Mouse (Mus musculus) heart, postnatal 0 days (tissue): ENCODE data around the gene Rbfox2. TPM values are rescaled to one million over a fixed set of nuclear protein-coding genes. Genes with fewer than 3 reads are reported as not detected.

Source experiments
- ATAC-seq: fragments of 200-750 bp; cut with Nextera tagmentation; 2 replicates; pipeline ENCODE4 v1.8.0; 2017; ENCODE audit warnings: low read depth, moderate number of reproducible peaks, moderate library complexity; ENCODE audit not compliant: insufficient read depth
- DNase-seq: peaks from one replicate; pipeline ENCODE4 v3.0.0-alpha.2; 2016; ENCODE audit warnings: low spot score
- H3K27ac ChIP-seq: fragments of 300-500 bp; sonication (generic); 2 replicates; pipeline ENCODE4 v1.5.1; 2014; ENCODE audit warnings: low read depth, mild to moderate bottlenecking
- H3K27me3 ChIP-seq: fragments of 300-500 bp; sonication (generic); 2 replicates; pipeline ENCODE4 v1.6.1; 2014; ENCODE audit warnings: low read length, mixed read lengths; ENCODE audit not compliant: control insufficient read depth, insufficient read depth
- H3K36me3 ChIP-seq: fragments of 300-500 bp; sonication (generic); replicated peaks from 2 replicates; pipeline ENCODE4 v1.6.1; 2014; ENCODE audit warnings: low read length, mixed read lengths; ENCODE audit not compliant: control insufficient read depth, insufficient read depth
- H3K4me1 ChIP-seq: fragments of 300-500 bp; sonication (generic); 2 replicates; pipeline ENCODE4 v1.6.1; 2014; ENCODE audit warnings: antibody characterized with exemption; ENCODE audit not compliant: control insufficient read depth, insufficient read depth
- H3K4me2 ChIP-seq: fragments of 300-500 bp; sonication (generic); 2 replicates; pipeline ENCODE4 v1.6.1; 2014; ENCODE audit warnings: low read depth, mild to moderate bottlenecking, low read length, moderate library complexity
- H3K4me3 ChIP-seq: fragments of 300-500 bp; sonication (generic); 2 replicates; pipeline ENCODE4 v1.5.1; 2014; ENCODE audit warnings: low read depth, low read length
- H3K9ac ChIP-seq: fragments of 300-500 bp; sonication (generic); replicated peaks from 2 replicates; pipeline ENCODE4 v1.6.1; 2014; ENCODE audit warnings: low read depth, low read length, mixed read lengths
- H3K9me3 ChIP-seq: fragments of 300-500 bp; sonication (generic); replicated peaks from 2 replicates; pipeline ENCODE4 v1.6.1; 2016; ENCODE audit warnings: low read length; ENCODE audit not compliant: control insufficient read depth
- CTCF ChIP-seq: IDR thresholded peaks from 2 replicates; pipeline ENCODE4 v1.5.1; 2016; ENCODE audit warnings: antibody characterized with exemption, control low read depth, low read depth
- EP300 ChIP-seq: IDR thresholded peaks from 2 replicates; pipeline ENCODE4 v1.6.1; 2016; ENCODE audit warnings: antibody characterized with exemption, low read depth
- WGBS: fragments of 180-500 bp; shearing (Covaris S2); extraction: QIAGEN DNeasy Blood & Tissue Kit; methylation state at CpG from one replicate; pipeline ENCODE4 v1.1.7; 2014; 5-methylcytosine and 5-hydroxymethylcytosine counted together
- polyA plus RNA-seq: library from polyadenylated mRNA; unstranded; fragments of >200 nt; fragmentation: Nextera tagmentation; extraction: Ambion mirVana; gene quantifications from 2 replicates; pipeline ENCODE4 v1.2.1, GENCODE M21; 2015
- total RNA-seq: library from RNA; depleted of rRNA; stranded (reverse); fragments of >200 nt; gene quantifications from 2 replicates; pipeline ENCODE4 v1.2.3, GENCODE M21; 2014; ENCODE audit warnings: low replicate concordance

Gene Rbfox2
- total and polyA plus RNA-seq, 2 experiments from 2014 or later: 49.1 to 143 TPM

DNA sequence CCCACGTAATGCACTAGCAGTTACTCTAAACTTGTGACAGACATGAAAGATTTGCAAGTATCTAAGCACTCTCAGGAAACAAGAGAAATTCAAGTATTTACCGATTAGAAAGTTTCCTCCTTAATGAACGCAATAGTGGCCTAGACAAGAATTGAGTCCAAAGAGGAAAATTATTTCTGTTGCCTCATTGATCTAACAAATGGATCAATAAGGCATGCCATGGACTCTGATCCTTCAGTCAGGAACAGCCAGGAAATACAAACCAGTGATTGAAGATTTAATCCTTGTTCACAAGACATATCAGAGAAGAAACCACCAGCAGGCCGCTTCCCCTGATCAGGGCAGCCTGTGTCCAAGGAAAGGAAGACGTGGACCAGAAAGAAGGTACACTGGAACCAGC, 164.0 kb downstream of the Rbfox2 start:
- no peak overlapping the region for H3K4me3 ChIP-seq
- peaks cover 10% of the 10 kb centered on the region for H3K4me1 ChIP-seq
- no peaks in the 10 kb centered on the region for H3K27me3 ChIP-seq
- TF ChIP-seq CTCF (no peak), EP300 (no peak)
- no peak for DNase-seq
- H3K27ac ChIP-seq: no peak overlapping the region
- ATAC-seq: no peak
- peaks cover 13% of the 10 kb centered on the region for H3K36me3 ChIP-seq
- no peaks in the 10 kb centered on the region for H3K9me3 ChIP-seq
- no peak overlapping the region for H3K9ac ChIP-seq
- WGBS: 84% methylated on average over 5 of the region's 5 CpGs
- H3K4me2 ChIP-seq: no peak overlapping the region

GRCm38 (mm10) chr15:77142352-77142751, 164.5 kb downstream of the Rbfox2 start:
- peaks cover 13% of the 10 kb centered on the region for H3K36me3 ChIP-seq
- H3K4me3 ChIP-seq: no peak overlapping the region
- TF ChIP-seq CTCF (no peak), EP300 (no peak)
- H3K27me3 ChIP-seq: no peaks in the 10 kb centered on the region
- WGBS: 74% methylated on average over 6 of the region's 6 CpGs
- no peak overlapping the region for H3K9ac ChIP-seq
- no peak for DNase-seq
- no peak for ATAC-seq
- peaks cover 10% of the 10 kb centered on the region for H3K4me1 ChIP-seq
- H3K4me2 ChIP-seq: no peak overlapping the region
- no peaks in the 10 kb centered on the region for H3K9me3 ChIP-seq
- peak overlapping the region; percentile 6; the same call in 1 of the 2 replicates for H3K27ac ChIP-seq

DNA sequence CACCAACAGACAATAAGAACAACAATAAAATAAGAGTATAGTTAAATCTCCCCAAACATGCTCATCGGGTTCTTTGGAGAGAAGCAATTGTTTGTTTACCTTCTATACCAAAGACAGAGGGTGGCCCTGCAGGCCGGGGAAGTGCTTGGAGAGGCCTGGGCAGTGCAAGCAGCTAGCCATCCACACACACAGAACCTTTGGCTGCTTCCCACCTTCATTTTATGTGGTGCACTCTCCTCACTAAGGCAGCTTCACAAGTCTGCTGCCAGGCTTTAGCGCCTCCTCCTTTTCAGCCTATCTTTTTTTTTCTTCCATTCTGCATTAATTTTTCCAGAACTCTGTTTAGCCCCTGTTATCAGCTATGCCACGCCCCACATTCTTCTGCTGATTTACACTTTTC, 165.1 kb downstream of the Rbfox2 start:
- no peaks in the 10 kb centered on the region for H3K9me3 ChIP-seq
- no peak for TF ChIP-seq CTCF
- TF ChIP-seq EP300: no peak
- H3K4me3 ChIP-seq: no peak overlapping the region
- H3K4me2 ChIP-seq: no peak overlapping the region
- H3K4me1 ChIP-seq: peaks cover 10% of the 10 kb centered on the region
- ATAC-seq (no peak), DNase-seq (no peak)
- H3K9ac ChIP-seq: no peak overlapping the region
- peaks cover 13% of the 10 kb centered on the region for H3K36me3 ChIP-seq
- no peak overlapping the region for H3K27ac ChIP-seq
- H3K27me3 ChIP-seq: no peaks in the 10 kb centered on the region
- 55% methylated on average over 4 of the region's 4 CpGs for WGBS

- TF ChIP-seq CTCF (no peak), EP300 (no peak)
- Histone ChIP-seq H3K4me1 (0 out of 2 replicates have a peak, but pooled peaks cover 3% of the 10 kb centered on the region), H3K27me3 (no peaks in the 10 kb centered on the region), H3K36me3 (peaks cover 26% of the 10 kb centered on the region), H3K4me3 (no peak overlapping the region), H3K9me3 (no peaks in the 10 kb centered on the region), H3K27ac (0 out of 2 replicates have a peak overlapping the region, but pooled peaks have one; percentile 12), H3K9ac (no peak overlapping the region), H3K4me2 (no peak overlapping the region)
- DNase-seq (no peak), ATAC-seq (no peak)
- WGBS: 50% methylated on average over 5 of the region's 5 CpGs
These were observed 168.5 kb downstream of the Rbfox2 start for GRCm38 (mm10) chr15:77138282-77138681.

- ATAC-seq (no peak), DNase-seq (no peak)
- H3K4me1 ChIP-seq: 0 out of 2 replicates have a peak, but pooled peaks cover 2% of the 10 kb centered on the region
- H3K27ac ChIP-seq: no peak overlapping the region
- H3K36me3 ChIP-seq: peaks cover 37% of the 10 kb centered on the region
- no peak overlapping the region for H3K4me2 ChIP-seq
- no peak overlapping the region for H3K4me3 ChIP-seq
- TF ChIP-seq CTCF (no peak), EP300 (no peak)
- H3K9me3 ChIP-seq: no peaks in the 10 kb centered on the region
- no peak overlapping the region for H3K9ac ChIP-seq
- WGBS: 97% methylated on average over 10 of the region's 10 CpGs
- no peaks in the 10 kb centered on the region for H3K27me3 ChIP-seq
These were observed 172.3 kb downstream of the Rbfox2 start for GRCm38 (mm10) chr15:77134483-77134882.

GRCm38 (mm10) chr15:77129154-77129553, 177.7 kb downstream of the Rbfox2 start:
- peaks cover 44% of the 10 kb centered on the region for H3K36me3 ChIP-seq
- H3K4me1 ChIP-seq: 0 out of 2 replicates have a peak, but pooled peaks cover 2% of the 10 kb centered on the region
- no peaks in the 10 kb centered on the region for H3K9me3 ChIP-seq
- TF ChIP-seq EP300 (no peak), CTCF (no peak)
- ATAC-seq: no peak
- H3K27me3 ChIP-seq: no peaks in the 10 kb centered on the region
- no peak for DNase-seq
- 78% methylated on average over 8 of the region's 8 CpGs for WGBS
- no peak overlapping the region for H3K4me3 ChIP-seq
- H3K9ac ChIP-seq: no peak overlapping the region
- H3K4me2 ChIP-seq: no peak overlapping the region
- no peak overlapping the region for H3K27ac ChIP-seq
